Mouse (Mus musculus) neutrophil, adult 5-6 weeks (primary cell): ENCODE measurements at regions not wholly inside any gene's neighbourhood (a gene's known extent, or its start where the extent isn't known, plus 50 kb on each side); places are given as distances from the start of the nearest gene placed in this dataset.

Source experiments
- ATAC-seq: fragments of 151-379, 151-347 bp; 2 replicates; pipeline ENCODE4 v1.8.0; 2017; ENCODE audit warnings: mild to moderate bottlenecking, moderate TSS enrichment; ENCODE audit not compliant: insufficient number of reproducible peaks, poor library complexity, low FRiP score, severe bottlenecking; ENCODE audit errors: extremely low read depth

DNA sequence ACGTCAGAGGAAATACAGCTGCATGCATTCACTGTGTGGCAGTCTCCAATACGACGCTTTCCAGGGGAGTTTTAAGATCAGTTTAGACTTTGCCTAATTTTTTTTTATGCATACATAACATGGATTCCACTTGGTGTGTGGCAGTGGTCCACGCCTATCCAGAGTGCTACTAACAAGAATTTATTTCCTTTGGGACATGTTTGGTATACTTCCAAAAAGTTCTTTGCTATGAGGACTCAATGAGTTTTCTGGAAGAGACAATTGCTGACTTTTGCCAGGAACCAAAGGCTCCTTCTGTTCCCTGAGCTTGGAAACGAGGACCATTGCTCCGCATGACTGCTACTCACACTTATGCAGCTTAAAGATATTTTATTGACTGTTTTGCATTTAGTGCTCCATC is 59.2 kb downstream of the Marcks start:
- ATAC-seq = no peak

DNA sequence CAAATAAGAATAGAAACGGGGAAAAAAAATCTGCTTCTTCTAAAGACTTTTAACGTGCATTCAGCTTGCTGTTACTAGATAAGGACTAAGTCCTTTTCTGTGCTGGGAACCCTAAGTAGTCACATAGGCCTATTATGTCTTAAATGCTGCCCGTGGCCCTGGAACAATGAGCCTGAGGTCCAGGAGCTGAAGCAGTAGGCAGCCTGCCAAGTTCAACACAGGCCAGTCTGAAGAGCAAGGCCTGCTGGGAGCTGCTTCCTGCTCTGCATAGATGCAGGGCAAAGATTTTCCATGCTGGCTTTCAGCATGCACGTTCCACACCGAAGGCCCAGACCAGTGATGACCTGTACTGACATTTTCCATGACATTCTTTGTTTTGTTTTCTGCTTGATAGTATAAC is 60.3 kb downstream of the Marcks start:
- ATAC-seq = no peak

DNA sequence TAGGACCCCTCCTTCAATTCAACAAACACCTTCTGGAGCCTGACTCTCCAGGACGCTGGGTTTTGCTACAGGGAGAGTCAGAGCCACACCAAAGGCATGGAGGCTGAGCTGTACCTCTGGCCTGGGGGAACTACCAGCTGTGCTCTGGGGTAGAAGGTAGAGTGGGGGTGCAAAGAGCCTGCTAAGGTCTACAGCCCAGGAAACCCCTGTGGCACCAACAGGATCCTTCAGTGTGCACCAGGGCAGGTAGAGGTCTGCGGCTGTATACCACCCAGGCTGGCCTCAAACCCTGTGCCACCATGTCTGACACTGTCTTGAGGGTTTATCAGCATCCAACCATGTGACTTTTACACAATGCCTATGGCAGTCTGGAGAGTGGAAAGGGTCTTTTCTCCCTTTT is 61.0 kb downstream of the Marcks start:
- no peak for ATAC-seq

DNA sequence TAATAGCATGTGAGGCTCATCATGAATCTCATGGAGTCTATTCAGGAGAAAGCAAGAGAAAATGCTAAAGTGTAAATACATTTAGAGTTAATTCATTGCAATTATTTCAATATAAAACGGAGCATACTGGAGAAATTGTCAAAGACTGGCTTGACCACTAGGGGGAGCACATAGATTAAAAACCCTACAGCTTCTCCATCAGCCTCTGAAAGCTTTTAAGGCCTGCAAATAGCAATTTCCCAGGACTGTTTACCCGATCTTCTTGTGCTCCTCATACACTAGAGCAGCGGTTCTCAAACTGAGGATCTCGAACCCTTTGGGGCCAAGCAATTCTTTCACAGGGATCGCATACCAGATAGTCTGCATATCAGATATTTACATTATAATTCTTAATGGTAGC is 65.9 kb downstream of the Marcks start:
- ATAC-seq = peak; percentile 73

- no peak for ATAC-seq
These were observed 66.7 kb downstream of the Marcks start for GRCm38 (mm10) chr10:37072061-37072460.

DNA sequence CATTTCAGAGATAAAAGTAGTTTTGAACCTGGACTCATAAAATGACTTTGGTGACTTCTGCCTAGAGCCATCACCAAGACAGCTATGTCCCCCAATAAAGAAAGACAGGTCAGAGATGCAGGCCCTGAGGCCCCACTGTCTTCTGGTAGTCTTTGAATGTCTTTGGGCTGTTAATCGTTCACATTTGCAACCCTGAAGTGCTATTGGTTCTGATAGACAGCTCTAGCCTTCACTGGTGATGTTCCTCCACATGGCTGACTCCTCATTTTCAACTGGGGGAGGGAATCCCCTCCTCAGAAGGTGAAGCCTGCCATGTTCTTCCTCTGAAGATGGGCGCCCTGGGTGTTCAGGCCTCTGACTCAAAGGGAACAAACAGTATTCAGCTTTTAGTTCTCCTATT is 67.3 kb downstream of the Marcks start:
- no peak for ATAC-seq
